Mouse (Mus musculus) forebrain, embryonic 11.5 days (tissue): ENCODE data around the gene Slc37a3. TPM values are rescaled to one million over a fixed set of nuclear protein-coding genes. Genes with fewer than 3 reads are reported as not detected.

Experiments
- ATAC-seq: fragments of 200-750 bp; cut with Nextera tagmentation; replicated peaks from 2 replicates; pipeline ENCODE4 v1.8.0; 2017; ENCODE audit warnings: moderate TSS enrichment; ENCODE audit not compliant: low FRiP score
- DNase-seq: peaks from one replicate; pipeline ENCODE4 v3.0.0-alpha.2; 2017; ENCODE audit warnings: low spot score
- H3K27ac ChIP-seq: fragments of 300-500 bp; sonication (generic); 2 replicates; pipeline ENCODE4 v1.5.1; 2014; ENCODE audit warnings: low read depth, low read length
- H3K27me3 ChIP-seq: fragments of 300-500 bp; sonication (generic); 2 replicates; pipeline ENCODE4 v1.6.1; 2014; ENCODE audit warnings: mild to moderate bottlenecking, low read length, mixed read lengths; ENCODE audit not compliant: control insufficient read depth, insufficient read depth
- H3K36me3 ChIP-seq: fragments of 300-500 bp; sonication (generic); 2 replicates; pipeline ENCODE4 v1.6.1; 2014; ENCODE audit warnings: mild to moderate bottlenecking, low read length, moderate library complexity, mixed read lengths; ENCODE audit not compliant: control insufficient read depth, insufficient read depth
- H3K4me1 ChIP-seq: fragments of 300-500 bp; sonication (generic); replicated peaks from 2 replicates; pipeline ENCODE4 v1.6.1; 2014; ENCODE audit warnings: low read length, mixed read lengths; ENCODE audit not compliant: control insufficient read depth, insufficient read depth
- H3K4me2 ChIP-seq: fragments of 300-500 bp; sonication (generic); 2 replicates; pipeline ENCODE4 v1.6.1; 2014; ENCODE audit warnings: low read depth, mild to moderate bottlenecking, low read length, moderate library complexity, mixed read lengths; ENCODE audit not compliant: severe bottlenecking
- H3K4me3 ChIP-seq: fragments of 300-500 bp; sonication (generic); 2 replicates; pipeline ENCODE4 v1.5.1; 2014; ENCODE audit warnings: low read depth, low read length
- H3K9ac ChIP-seq: fragments of 300-500 bp; sonication (generic); 2 replicates; pipeline ENCODE4 v1.6.1; 2014; ENCODE audit warnings: low read length
- H3K9me3 ChIP-seq: fragments of 300-500 bp; sonication (generic); 2 replicates; pipeline ENCODE4 v1.6.1; 2016; ENCODE audit warnings: low read length, mixed read lengths; ENCODE audit not compliant: control insufficient read depth
- WGBS: fragments of 180-500 bp; shearing (Covaris S2); extraction: QIAGEN DNeasy Blood & Tissue Kit; methylation state at CpG from one replicate; pipeline ENCODE4 v1.1.7; 2014; 5-methylcytosine and 5-hydroxymethylcytosine counted together
- polyA plus RNA-seq: library from polyadenylated mRNA; unstranded; fragments of >200 nt; fragmentation: Nextera tagmentation; extraction: Ambion mirVana; gene quantifications from 2 replicates; pipeline ENCODE4 v1.2.1, GENCODE M21; 2014

Slc37a3 gene
- polyA plus RNA-seq, 1 experiment from 2014 or later: 36.7 TPM

DNA sequence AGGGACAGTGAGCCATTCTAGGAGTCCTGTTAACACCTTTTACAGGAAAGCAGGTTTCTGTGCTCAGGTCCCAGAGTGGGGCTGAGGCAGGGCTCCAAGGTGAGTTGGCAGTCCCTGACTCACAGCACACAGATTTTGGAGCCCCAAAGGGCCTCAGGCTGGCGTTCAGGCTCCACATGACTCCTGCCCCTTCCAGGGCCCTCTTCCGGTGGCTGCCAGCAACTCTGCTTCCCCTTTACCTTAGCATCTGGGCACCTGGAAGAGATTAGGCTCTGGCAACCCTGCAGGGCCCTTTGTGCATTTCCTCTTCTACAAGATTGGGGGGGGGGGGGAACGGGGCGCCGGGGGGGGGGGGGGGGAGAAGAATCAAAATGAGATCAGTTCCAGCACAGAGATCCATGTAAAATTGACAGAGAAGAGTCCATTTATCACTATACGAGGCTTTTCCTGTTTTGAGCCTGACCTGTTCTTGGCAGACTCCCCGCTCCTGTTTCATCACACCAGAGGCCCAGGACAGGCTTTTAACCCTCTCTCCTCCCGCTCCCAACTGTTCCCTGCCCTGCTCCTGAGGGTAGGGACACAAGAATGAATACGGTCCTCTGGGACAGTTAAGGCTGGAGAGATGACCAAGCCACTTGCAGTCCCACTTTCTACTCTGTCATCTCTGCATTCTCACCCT, 91.3 kb downstream of the Slc37a3 start:
- Histone ChIP-seq H3K9me3 (no peaks in the 10 kb centered on the region), H3K4me3 (no peak overlapping the region), H3K36me3 (no peaks in the 10 kb centered on the region), H3K9ac (no peak overlapping the region), H3K4me2 (no peak overlapping the region), H3K27me3 (no peaks in the 10 kb centered on the region), H3K4me1 (peaks cover 2% of the 10 kb centered on the region; the same call in 1 of the 2 replicates), H3K27ac (no peak overlapping the region)
- DNase-seq: no peak
- WGBS: 36% methylated on average over 6 of the region's 9 CpGs
- ATAC-seq: no peak

DNA sequence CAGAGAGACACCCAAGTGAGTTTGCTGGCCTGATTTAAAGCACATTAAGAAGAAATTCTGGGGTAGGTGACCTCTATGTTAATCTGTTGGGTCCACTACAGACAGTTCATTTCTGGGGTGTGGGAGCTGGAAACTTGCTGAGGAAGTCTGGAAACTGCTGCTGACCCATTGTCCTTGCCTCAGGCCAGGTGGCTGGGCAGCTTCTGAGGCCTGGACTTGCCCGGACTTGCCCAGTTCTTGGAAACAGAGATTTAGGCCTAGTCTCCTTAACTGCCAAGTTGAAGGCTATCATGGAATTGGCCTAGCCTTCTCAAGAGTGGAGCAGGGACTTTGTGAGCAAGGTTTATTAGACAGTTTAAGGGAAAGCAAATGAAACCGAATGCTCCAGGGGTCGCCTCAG, 92.6 kb downstream of the Slc37a3 start:
- DNase-seq: no peak
- Histone ChIP-seq H3K4me2 (no peak overlapping the region), H3K27me3 (no peaks in the 10 kb centered on the region), H3K4me3 (no peak overlapping the region), H3K4me1 (peaks cover 2% of the 10 kb centered on the region; the same call in 1 of the 2 replicates), H3K9ac (no peak overlapping the region), H3K9me3 (no peaks in the 10 kb centered on the region), H3K36me3 (no peaks in the 10 kb centered on the region), H3K27ac (no peak overlapping the region)
- WGBS: 91% methylated on average over 3 of the region's 3 CpGs
- no peak for ATAC-seq

Other genes with a start within 250 kb of the Slc37a3 start
- 14.4 and 16.3 TPM in 2 replicates for gene Kdm7a, start 170.9 kb downstream of the Slc37a3 start, polyA plus RNA-seq
- 0.28 and 0.55 TPM in 2 replicates for gene Rab19, start 3.5 kb upstream of the Slc37a3 start, polyA plus RNA-seq
- 91.9 and 92.6 TPM in 2 replicates for gene Mkrn1, start 42.8 kb upstream of the Slc37a3 start, polyA plus RNA-seq
- 42.0 and 42.5 TPM in 2 replicates for gene Dennd2a, start 180.2 kb upstream of the Slc37a3 start, polyA plus RNA-seq
- gene Adck2, start 196.2 kb upstream of the Slc37a3 start, polyA plus RNA-seq: 23.2 and 26.6 TPM in 2 replicates
- gene Gm42420, start 208.1 kb upstream of the Slc37a3 start, polyA plus RNA-seq: 4.7 TPM in 1 of 2 replicates, not detected in the other
- gene Ndufb2, start 214.9 kb upstream of the Slc37a3 start, polyA plus RNA-seq: 217 and 222 TPM in 2 replicates